Mouse (Mus musculus): ENCODE results near the gene Fgf23.

Fgf23 gene

DNA sequence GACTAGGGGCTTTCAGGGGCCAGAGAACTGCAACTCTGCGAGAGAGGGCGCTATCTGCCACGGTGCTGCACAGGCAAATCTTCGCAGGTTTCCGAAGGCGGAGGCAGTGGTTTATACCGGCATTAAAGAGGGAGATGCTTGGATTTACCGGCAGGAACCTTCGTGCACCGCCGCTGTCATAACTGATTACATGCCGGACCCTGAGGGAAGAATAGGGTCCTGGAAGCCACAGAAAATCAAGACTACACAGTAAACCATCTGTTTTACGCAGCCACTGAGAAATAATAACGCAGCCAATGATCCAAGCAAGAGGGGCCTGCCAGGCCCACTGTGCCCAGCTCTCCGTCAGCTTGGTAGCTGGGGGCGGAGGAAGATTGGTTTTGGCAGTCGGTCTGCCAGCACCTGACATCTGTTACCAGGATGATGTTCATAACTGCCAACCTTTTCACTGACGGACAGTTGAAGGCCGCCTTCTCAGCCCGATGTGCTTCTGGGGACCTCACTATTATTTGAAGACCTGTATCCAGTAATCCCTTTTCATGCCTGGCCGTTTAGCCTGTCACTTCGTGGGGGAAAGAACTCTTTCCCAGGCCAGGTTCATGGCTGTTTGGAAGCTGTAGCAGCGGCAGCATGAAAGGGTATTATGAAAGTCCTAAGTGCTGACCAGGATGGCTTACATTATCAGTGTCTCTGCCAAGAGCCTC is 42.2 kb downstream of the Fgf23 start:
- DNase-seq (ENCODE audit: low spot score), result no peak

DNA sequence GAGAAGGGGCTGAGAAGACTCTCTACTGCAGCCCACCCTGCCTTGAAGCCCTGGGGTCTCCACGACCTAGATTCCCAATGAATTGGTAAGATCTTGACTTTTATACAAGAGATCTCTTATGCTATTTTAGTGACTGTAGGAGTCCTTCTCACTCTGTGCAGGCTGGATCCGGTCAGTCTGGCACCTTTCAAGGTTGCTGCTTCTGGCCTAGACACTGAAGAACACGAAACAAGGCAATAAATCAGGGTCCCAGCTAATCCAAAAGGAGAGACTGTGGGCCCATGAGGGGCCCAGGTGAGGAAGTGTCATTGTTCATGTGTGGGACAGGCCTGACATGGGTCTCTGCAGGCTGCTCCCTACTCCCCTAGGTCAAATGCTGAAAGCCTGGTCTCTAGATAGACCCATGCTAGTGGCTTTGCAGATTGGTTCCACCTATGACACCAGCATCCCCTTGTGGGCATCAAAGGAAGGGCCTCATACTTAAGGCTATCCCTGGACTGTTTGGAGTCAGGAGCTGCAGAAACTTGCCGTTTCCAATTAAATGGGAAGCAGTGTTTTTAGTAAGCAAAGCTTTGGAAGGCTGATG is 49.6 kb downstream of the Fgf23 start:
- no peak for DNase-seq (ENCODE audit: low spot score)

DNA sequence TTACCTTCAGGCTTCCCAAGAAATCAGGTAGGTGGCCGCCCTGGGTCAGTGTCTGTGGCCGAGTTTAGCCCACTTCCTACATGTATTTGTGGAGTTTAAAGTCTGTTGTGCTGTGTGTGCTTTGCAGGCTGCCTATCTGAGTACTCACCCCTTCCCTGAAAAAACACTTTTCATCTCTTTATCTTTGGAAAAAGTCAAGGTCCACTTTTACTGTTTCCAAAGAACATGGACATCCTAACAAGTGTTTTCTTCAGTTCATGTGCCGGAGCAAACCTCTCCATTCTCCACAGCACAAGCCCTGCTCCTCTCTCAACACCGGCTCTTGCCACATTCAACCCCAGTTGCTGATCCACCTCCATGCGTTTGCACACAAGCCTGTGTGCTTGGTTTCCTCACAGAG is 50.3 kb downstream of the Fgf23 start:
- DNase-seq (ENCODE audit: low spot score), result no peak

DNA sequence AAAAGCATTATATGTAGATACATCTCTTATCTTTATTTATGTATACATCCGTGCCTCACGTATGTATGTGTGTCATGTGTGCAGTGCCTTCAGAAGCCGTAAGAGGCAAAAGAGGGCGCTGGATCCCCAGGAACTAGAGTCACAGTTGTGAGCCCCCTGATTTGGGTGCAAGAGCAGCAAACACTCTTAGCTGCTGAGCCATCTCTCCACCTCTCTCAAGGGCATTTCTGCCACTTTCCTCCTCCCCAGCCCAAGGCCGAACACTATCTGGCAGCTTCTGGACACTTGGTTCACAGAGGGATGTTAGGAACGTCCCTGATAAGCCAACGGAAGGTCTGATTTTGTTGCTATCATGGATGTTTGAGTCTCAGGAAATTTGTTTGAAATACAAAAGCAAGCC is 50.8 kb downstream of the Fgf23 start:
- no peak for DNase-seq (ENCODE audit: low spot score)

DNA sequence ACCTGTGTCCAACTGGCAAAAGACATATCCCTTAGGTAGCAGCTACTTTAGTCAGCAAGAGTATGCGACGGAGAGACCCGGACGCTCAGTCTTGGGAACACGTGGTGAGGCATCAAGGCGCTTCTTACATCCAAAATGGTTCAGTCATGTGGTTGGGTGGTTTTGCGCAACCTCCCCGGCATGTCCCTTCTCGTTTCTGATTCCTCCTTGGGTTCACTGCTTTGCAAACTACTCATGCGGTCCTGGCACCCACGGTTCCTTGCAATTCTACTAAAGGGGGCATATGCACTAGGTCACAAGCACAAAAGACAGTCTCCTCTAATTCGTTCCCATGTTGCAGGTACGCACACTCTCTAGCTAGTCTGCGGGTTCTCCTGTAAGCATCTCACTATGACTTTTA is 57.0 kb downstream of the Fgf23 start:
- DNase-seq (ENCODE audit: low spot score), result no peak

DNA sequence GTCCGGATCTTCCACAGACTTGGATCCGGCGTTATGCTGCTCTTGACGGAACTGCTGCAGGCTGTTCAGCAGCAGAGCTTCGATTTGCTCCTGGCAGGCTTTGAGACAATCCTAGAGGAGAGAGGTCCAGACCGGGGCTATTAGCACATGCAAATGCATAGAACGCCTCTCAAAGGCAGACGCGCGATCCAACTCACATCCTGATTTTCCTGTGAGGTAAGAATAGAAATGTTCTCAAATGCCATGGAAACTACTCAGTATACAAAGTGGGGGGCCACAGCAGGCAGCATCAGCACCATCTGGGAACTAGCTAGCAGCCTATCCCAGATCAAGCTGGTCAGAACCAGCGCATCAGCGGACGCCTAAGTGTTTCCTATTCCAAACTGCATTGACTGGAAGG is 57.7 kb downstream of the Fgf23 start:
- no peak for DNase-seq (ENCODE audit: low spot score)
